Mouse (Mus musculus) heart, adult 10 weeks (tissue): Measurements from ENCODE around the gene Ankrd40. TPM values are rescaled to one million over a fixed set of nuclear protein-coding genes. Genes with fewer than 3 reads are reported as not detected.

Experiments used
- polyA plus RNA-seq: library from polyadenylated mRNA; stranded (reverse); fragments of 350-450 nt; fragmentation: Illumina TruSeq; extraction: RNeasy Lipid Tissue Mini Kit (QIAGEN cat#74804); gene quantifications from one replicate; pipeline ENCODE4 v1.2.3, GENCODE M21; 2014; ENCODE audit warnings: low read depth, low replicate concordance

Gene Ankrd40
- 316 TPM for polyA plus RNA-seq

GRCm38 (mm10) chr11:94327693-94328643 lies at the start of gene Ankrd40:
Gene Ankrd40 (plus strand): TSS chr11:94328001.

DNA sequence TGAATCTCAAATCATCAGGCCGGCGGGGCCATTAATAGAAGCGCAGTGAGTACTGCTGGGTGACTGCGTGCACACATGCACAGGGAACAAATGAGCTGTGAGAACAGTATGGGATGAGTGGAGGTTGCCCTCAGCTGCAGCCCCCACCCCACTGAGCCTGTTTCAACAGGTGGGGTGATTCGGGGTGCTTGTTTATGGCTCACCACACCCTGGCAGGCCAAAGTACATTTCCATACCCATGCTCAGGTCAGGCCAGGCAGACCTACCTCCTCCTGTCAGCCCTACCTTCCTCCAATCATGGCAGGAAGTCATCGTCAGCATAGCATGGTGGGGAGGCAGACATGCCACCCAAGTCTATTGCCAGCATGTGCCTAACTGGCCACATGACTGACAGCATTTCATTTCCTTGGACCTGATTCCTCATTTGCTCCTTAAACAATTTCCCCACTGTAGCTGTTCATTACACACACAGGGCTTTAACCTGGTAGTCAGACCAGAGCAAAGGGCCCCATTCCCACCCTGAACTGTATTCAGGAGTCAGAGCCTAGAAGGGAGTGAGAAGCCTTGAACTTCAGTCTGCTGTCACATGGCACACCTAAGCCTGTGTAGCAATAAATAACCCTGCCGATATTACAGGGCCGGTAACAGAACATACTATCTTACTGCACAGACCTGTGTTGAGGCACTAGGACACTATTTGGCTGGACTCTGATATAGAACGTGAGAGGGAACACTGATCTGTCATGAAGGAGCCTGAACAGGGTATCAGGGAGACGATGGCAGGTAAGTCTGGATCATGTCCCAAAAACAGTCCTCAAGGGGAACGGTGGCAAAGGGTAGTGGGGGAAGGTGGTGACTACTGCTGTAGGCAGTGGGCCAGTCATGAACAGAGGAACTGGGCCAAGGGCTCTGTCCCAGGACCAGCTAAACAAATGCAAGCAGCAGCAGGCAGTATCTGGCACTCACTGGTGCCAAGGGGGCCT lies 46.3 kb upstream of the Ankrd40 start, which contains the start of gene Gm21885:
Gene Gm21885 (plus strand): TSS at position 675 of the 983 bp plus-strand sequence.

GRCm38 (mm10) chr11:94321931-94322400 lies 5.8 kb upstream of the Ankrd40 start, which contains the start of gene Luc7l3:
Gene Luc7l3 (minus strand): TSS chr11:94321988.

Other genes with a start within 250 kb of the Ankrd40 start
- 50.0 TPM for gene Tob1, start 116.5 kb upstream of the Ankrd40 start, polyA plus RNA-seq
- gene Wfikkn2, start 82.0 kb upstream of the Ankrd40 start, polyA plus RNA-seq = 6.1 TPM
- gene Gm21885, start 46.1 kb upstream of the Ankrd40 start, polyA plus RNA-seq = not detected
- 70.5 TPM for gene Luc7l3, start 6.0 kb upstream of the Ankrd40 start, polyA plus RNA-seq
- gene Abcc3, start 65.0 kb downstream of the Ankrd40 start, polyA plus RNA-seq = 1.2 TPM
- gene Cacna1g, start 146.2 kb downstream of the Ankrd40 start, polyA plus RNA-seq = 28.5 TPM
- 0.21 TPM for gene Spata20, start 158.2 kb downstream of the Ankrd40 start, polyA plus RNA-seq
- 22.0 TPM for gene Epn3, start 172.0 kb downstream of the Ankrd40 start, polyA plus RNA-seq
- gene Mycbpap, start 193.7 kb downstream of the Ankrd40 start, polyA plus RNA-seq = 0.42 TPM
- 8.5 TPM for gene Rsad1, start 221.3 kb downstream of the Ankrd40 start, polyA plus RNA-seq
- 3.3 TPM for gene Chad, start 237.0 kb downstream of the Ankrd40 start, polyA plus RNA-seq